Mouse (Mus musculus): ENCODE data around the gene Ankrd13c.
A peak's percentile ranks its signal among the peaks of the same experiment; 100 is the strongest.

DNA sequence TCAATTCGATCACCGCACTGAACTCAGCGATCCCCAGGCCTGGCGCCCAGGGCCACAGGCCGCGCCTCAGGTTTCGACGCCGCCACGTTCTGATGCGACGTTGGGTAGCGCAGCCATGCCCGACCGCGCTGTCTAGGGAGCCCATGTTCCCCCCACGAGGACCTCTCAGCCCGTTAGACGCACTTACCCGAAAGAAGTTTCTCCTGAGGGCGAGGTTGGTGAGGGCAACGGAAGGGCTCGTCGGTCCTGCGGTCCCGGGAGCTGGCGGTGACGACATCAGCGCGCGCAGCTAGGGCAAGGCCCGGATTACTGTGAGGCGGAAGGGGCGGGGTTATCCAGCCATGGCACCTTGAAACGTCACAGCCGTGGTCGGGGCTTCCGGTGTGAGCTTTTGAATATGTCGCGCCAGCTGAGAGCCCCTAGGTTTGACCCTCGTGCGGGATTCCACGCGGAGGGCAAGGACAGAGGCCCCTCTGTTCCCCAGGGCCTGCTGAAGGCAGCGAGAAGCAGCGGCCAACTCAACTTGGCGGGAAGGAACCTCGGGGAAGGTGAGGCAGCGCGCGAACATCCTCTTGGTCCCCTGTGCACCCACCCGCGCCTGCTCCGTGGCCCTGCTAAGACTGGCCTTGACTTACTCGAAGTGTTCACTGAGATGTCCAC, 89.4 kb downstream of the Ankrd13c start, which contains the start of the genes Srsf11 and Lrrc40:
- TF ChIP-seq CTCF (IDR thresholded peaks at IDR 0.05; ENCODE audit: borderline replicate concordance, extremely low read depth, insufficient read depth, insufficient read length) (no peak), POLR2A (IDR thresholded peaks at IDR 0.05; ENCODE audit: borderline replicate concordance, extremely low read depth, insufficient read depth, insufficient read length, poor library complexity, severe bottlenecking) (peak; percentile 40; the same call in 1 of the 2 replicates)
